Mouse (Mus musculus) olfactory bulb, adult 2 months (tissue): ENCODE measurements around the gene Cdyl. TPM values are rescaled to one million over a fixed set of nuclear protein-coding genes. Genes with fewer than 3 reads are reported as not detected.

Experiments used
- H3K27ac ChIP-seq: fragments of 200-500 bp; 2 replicates; pipeline ENCODE4 v1.5.1; 2012; ENCODE audit warnings: low read depth, low read length; ENCODE audit not compliant: insufficient read depth
- H3K4me1 ChIP-seq: fragments of 200-500 bp; 2 replicates; pipeline ENCODE4 v1.6.1; 2012; ENCODE audit warnings: low read length; ENCODE audit not compliant: control insufficient read depth, insufficient read depth
- H3K4me3 ChIP-seq: fragments of 200-500 bp; 2 replicates; pipeline ENCODE4 v1.5.1; 2012; ENCODE audit warnings: mild to moderate bottlenecking, low read depth, low read length, moderate library complexity; ENCODE audit not compliant: insufficient read depth
- CTCF ChIP-seq: fragments of 200-500 bp; IDR thresholded peaks from 2 replicates; pipeline ENCODE4 v1.5.1; 2012; ENCODE audit warnings: low read depth, mild to moderate bottlenecking, low read length, moderate library complexity; ENCODE audit not compliant: insufficient read depth
- POLR2A ChIP-seq: fragments of 200-500 bp; IDR thresholded peaks from 2 replicates; pipeline ENCODE4 v1.6.1; 2012; ENCODE audit warnings: mild to moderate bottlenecking, low read depth, low read length, moderate library complexity; ENCODE audit not compliant: insufficient read depth
- WGBS: fragments of 180-500 bp; shearing (Covaris S2); methylation state at CpG from one replicate; pipeline ENCODE4 v1.1.7; 2018; 5-methylcytosine and 5-hydroxymethylcytosine counted together
- polyA plus RNA-seq: library from polyadenylated mRNA; stranded (reverse); fragments of >200 nt; gene quantifications from 2 replicates; pipeline ENCODE4 v1.2.4, GENCODE M21; 2012; ENCODE audit warnings: low replicate concordance; ENCODE audit not compliant: missing spikeins, insufficient read depth, insufficient read length

The Cdyl gene
- polyA plus RNA-seq, 1 experiment = not detected

- Histone ChIP-seq H3K4me1 (peaks cover 10% of the 10 kb centered on the region), H3K4me3 (no peak overlapping the region), H3K27ac (no peak overlapping the region)
- TF ChIP-seq CTCF = no peak; the same call in 1 of the 2 replicates
- no peak for TF ChIP-seq POLR2A
- 33% methylated on average over 15 of the region's 15 CpGs for WGBS
Observed at GRCm38 (mm10) chr13:35886121-35886725, 226.6 kb downstream of the Cdyl start.

- Histone ChIP-seq H3K4me3 (no peak overlapping the region), H3K27ac (no peak overlapping the region), H3K4me1 (no peaks in the 10 kb centered on the region)
- 88% methylated on average over 3 of the region's 3 CpGs for WGBS
- TF ChIP-seq CTCF = no peak
- no peak for TF ChIP-seq POLR2A
Observed at GRCm38 (mm10) chr13:35892866-35893265, 233.2 kb downstream of the Cdyl start.

GRCm38 (mm10) chr13:35905378-35905777 lies 245.7 kb downstream of the Cdyl start:
- Histone ChIP-seq H3K27ac (no peak overlapping the region), H3K4me3 (peak overlapping the region; percentile 96), H3K4me1 (no peaks in the 10 kb centered on the region)
- WGBS = 1% methylated on average over 13 of the region's 13 CpGs
- no peak for TF ChIP-seq POLR2A
- no peak for TF ChIP-seq CTCF

- under 1% methylated on average over 35 of the region's 35 CpGs for WGBS
- TF ChIP-seq POLR2A (no peak; the same call in none of the 2 replicates), CTCF (no peak)
- peak within 1 kb of the TSS; percentile 96 for H3K4me3 ChIP-seq
- no peaks in the 10 kb centered on the region for H3K4me1 ChIP-seq
- H3K27ac ChIP-seq = no peak within 1 kb of the TSS
Observed at GRCm38 (mm10) chr13:35905879-35906481, 246.3 kb downstream of the Cdyl start, which contains the start of gene Rpp40. Rpp40 (minus strand) TSS chr13:35906359.

- WGBS = 76% methylated on average over 1 of the region's 1 CpGs
- Histone ChIP-seq H3K4me1 (no peaks in the 10 kb centered on the region), H3K27ac (no peak overlapping the region), H3K4me3 (no peak overlapping the region)
- TF ChIP-seq CTCF (no peak), POLR2A (no peak)
Observed at GRCm38 (mm10) chr13:35911476-35911875, 251.8 kb downstream of the Cdyl start.

Other genes starting within 250 kb of the Cdyl start
- not detected in 2 replicates for gene Rpp40, start 246.5 kb downstream of the Cdyl start, polyA plus RNA-seq